Mouse (Mus musculus): Measurements from ENCODE around the gene Igdcc4. TPM values are rescaled to one million over a fixed set of nuclear protein-coding genes. Genes with fewer than 3 reads are reported as not detected.
A peak's percentile ranks its signal among the peaks of the same experiment; 100 is the strongest.

The Igdcc4 gene
- polyA plus RNA-seq, 1 experiment = 0.08 TPM

DNA sequence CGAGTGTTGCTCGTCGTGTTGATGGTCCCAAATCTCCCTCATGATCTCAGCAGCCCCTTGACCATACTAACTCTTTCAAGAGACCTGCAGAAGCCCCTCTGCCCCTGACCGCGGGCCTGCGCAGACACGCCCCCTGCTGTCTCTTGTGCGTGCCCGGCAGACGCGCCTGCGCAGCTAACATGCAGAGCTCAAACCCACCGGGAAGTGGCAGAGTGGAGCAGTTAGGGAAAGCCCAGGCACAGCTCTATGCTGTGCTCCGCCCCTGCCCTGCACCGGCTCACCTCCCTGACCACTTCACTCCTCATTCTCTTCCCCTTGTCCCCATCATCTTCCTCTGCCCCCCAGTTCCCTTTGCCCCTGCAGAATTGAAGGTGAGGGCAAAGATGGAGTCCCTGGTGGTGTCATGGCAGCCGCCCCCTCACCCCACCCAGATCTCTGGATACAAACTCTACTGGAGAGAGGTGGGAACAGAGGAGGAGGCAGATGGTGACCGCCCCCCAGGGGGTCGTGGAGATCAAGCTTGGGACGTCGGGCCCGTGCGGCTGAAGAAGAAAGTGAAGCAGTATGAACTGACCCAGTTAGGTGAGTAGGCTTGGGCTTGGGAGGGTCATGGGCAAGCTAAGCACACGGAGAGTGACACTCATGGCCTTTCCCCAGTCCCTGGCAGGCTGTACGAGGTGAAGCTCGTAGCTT, 27.0 kb downstream of the Igdcc4 start:
- Histone ChIP-seq H3K36me3 (replicated peaks; ENCODE audit: low read length) (no peaks in the 10 kb centered on the region), H3K4me1 (peaks cover 55% of the 10 kb centered on the region), H3K9me3 (no peaks in the 10 kb centered on the region), H3K27me3 (replicated peaks) (peaks cover 56% of the 10 kb centered on the region), H3K4me3 (replicated peaks) (peak overlapping the region; percentile 90)
- TF ChIP-seq GATA1 (IDR thresholded peaks at IDR 0.05; ENCODE audit: borderline replicate concordance, low read length) (no peak), FLI1 (IDR thresholded peaks at IDR 0.05; ENCODE audit: low read length) (no peak)

DNA sequence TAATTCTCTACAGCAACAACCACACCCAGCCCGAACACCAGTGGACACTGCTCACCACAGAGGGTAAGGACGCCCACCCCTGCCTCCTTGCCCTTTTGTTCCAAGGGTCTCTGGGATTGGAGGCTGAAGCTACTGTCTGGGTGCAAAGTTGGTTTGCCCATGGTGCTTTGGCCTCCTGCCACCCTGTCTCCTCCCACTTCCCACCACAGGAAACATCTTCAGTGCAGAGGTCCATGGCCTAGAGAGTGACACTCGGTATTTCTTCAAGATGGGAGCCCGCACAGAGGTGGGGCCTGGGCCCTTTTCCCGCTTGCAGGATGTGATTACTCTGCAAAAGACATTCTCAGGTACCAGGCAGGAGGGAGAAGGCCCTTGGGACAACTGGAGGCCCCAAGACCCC, 30.4 kb downstream of the Igdcc4 start:
- Histone ChIP-seq H3K27me3 (replicated peaks) (peaks cover 50% of the 10 kb centered on the region), H3K9me3 (no peaks in the 10 kb centered on the region), H3K4me3 (replicated peaks) (peak overlapping the region; percentile 68), H3K36me3 (replicated peaks; ENCODE audit: low read length) (no peaks in the 10 kb centered on the region), H3K4me1 (peaks cover 61% of the 10 kb centered on the region)
- TF ChIP-seq FLI1 (IDR thresholded peaks at IDR 0.05; ENCODE audit: low read length) = no peak

- Histone ChIP-seq H3K27me3 (replicated peaks) (peaks cover 49% of the 10 kb centered on the region), H3K36me3 (replicated peaks; ENCODE audit: low read length) (no peaks in the 10 kb centered on the region), H3K4me1 (peaks cover 53% of the 10 kb centered on the region), H3K4me3 (replicated peaks) (peak overlapping the region; percentile 64), H3K9me3 (no peaks in the 10 kb centered on the region)
- no peak for TF ChIP-seq GATA1 (IDR thresholded peaks at IDR 0.05; ENCODE audit: borderline replicate concordance, low read length)
- no peak for TF ChIP-seq FLI1 (IDR thresholded peaks at IDR 0.05; ENCODE audit: low read length)
Measured at GRCm38 (mm10) chr9:65133739-65134138, 32.5 kb downstream of the Igdcc4 start.

DNA sequence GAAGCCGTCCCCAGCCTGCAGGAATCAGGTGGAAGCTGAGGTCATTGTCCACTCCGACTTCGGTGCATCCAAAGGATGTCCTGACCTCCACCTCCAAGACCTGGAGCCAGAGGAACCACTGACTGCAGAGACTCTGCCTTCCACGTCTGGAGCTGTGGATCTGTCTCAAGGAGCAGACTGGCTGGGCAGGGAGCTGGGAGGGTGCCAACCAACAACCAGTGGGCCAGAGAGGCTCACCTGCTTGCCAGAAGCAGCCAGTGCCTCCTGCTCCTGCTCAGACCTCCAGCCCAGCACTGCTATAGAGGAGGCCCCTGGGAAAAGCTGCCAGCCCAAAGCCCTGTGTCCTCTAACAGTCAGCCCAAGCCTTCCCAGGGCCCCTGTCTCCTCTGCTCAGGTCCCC, 33.8 kb downstream of the Igdcc4 start:
- peaks cover 48% of the 10 kb centered on the region for H3K4me1 ChIP-seq
- no peaks in the 10 kb centered on the region for H3K36me3 ChIP-seq (replicated peaks; ENCODE audit: low read length)
- peaks cover 61% of the 10 kb centered on the region for H3K27me3 ChIP-seq (replicated peaks)
- no peak overlapping the region for H3K4me3 ChIP-seq (replicated peaks)
- no peak for TF ChIP-seq FLI1 (IDR thresholded peaks at IDR 0.05; ENCODE audit: low read length)
- TF ChIP-seq GATA1 (IDR thresholded peaks at IDR 0.05; ENCODE audit: borderline replicate concordance, low read length) = no peak
- H3K9me3 ChIP-seq = no peaks in the 10 kb centered on the region

GRCm38 (mm10) chr9:65140491-65140890, 39.2 kb downstream of the Igdcc4 start:
- Histone ChIP-seq H3K4me1 (peaks cover 31% of the 10 kb centered on the region), H3K27me3 (replicated peaks) (peaks cover 90% of the 10 kb centered on the region), H3K4me3 (replicated peaks) (peak overlapping the region; percentile 90), H3K36me3 (replicated peaks; ENCODE audit: low read length) (no peaks in the 10 kb centered on the region), H3K9me3 (no peaks in the 10 kb centered on the region)
- TF ChIP-seq FLI1 (IDR thresholded peaks at IDR 0.05; ENCODE audit: low read length) (no peak), GATA1 (IDR thresholded peaks at IDR 0.05; ENCODE audit: borderline replicate concordance, low read length) (no peak)

DNA sequence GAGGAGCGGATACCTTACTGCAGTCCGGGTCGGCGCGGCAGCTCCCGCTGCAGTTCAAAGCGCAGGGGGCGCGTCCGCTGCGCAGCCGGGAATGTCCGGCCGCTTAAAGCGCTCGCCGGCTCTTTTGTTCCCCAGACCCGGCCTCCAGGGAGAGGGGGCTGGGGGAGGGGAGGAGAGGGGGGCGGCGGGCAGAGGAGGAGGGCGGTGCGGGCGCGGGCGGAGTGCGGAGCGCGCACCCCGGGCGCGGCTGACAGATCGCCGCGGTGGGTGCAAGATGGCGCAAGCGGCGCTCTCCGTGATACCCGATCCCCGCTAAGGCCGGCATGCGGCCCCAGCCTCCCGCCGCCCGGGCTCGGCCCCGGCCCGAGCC, 39.6 kb downstream of the Igdcc4 start, which contains the start of gene Igdcc3:
Gene Igdcc3 (plus strand): TSS at position 254 of the 370 bp plus-strand sequence.
- no peaks in the 10 kb centered on the region for H3K9me3 ChIP-seq
- H3K36me3 ChIP-seq (replicated peaks; ENCODE audit: low read length) = no peaks in the 10 kb centered on the region
- H3K27me3 ChIP-seq (replicated peaks) = peaks cover 90% of the 10 kb centered on the region
- H3K4me3 ChIP-seq (replicated peaks) = peak within 1 kb of the TSS; percentile 90
- H3K4me1 ChIP-seq = peaks cover 31% of the 10 kb centered on the region
- TF ChIP-seq FLI1 (IDR thresholded peaks at IDR 0.05; ENCODE audit: low read length) (no peak), GATA1 (IDR thresholded peaks at IDR 0.05; ENCODE audit: borderline replicate concordance, low read length) (no peak)

GRCm38 (mm10) chr9:65141306-65141975, 40.2 kb downstream of the Igdcc4 start:
- Histone ChIP-seq H3K9me3 (no peaks in the 10 kb centered on the region), H3K4me1 (peaks cover 27% of the 10 kb centered on the region), H3K4me3 (replicated peaks) (peak overlapping the region; percentile 90), H3K27me3 (replicated peaks) (peaks cover 90% of the 10 kb centered on the region), H3K36me3 (replicated peaks; ENCODE audit: low read length) (no peaks in the 10 kb centered on the region)
- TF ChIP-seq GATA1 (IDR thresholded peaks at IDR 0.05; ENCODE audit: borderline replicate concordance, low read length) (no peak), FLI1 (IDR thresholded peaks at IDR 0.05; ENCODE audit: low read length) (no peak)

DNA sequence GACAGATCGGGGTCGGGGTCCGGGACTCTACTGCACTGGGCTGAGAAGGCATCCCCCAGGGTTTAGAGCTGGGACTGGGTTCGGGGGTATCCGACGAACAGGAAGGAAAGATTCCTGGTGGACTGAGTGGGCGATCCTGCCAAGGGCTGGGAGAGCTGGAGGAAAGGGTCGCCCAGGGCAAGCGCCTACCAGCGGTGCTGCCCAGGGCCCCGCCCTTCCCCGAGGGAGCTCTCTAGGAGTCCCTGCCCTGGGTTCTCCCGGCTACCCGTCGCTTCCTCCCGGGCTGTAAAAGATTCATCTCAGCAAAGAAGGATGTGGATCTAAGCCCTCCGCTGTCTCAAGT, 40.7 kb downstream of the Igdcc4 start:
- TF ChIP-seq GATA1 (IDR thresholded peaks at IDR 0.05; ENCODE audit: borderline replicate concordance, low read length) = no peak
- TF ChIP-seq FLI1 (IDR thresholded peaks at IDR 0.05; ENCODE audit: low read length) = no peak
- Histone ChIP-seq H3K9me3 (no peaks in the 10 kb centered on the region), H3K36me3 (replicated peaks; ENCODE audit: low read length) (no peaks in the 10 kb centered on the region), H3K4me3 (replicated peaks) (peak overlapping the region; percentile 90), H3K4me1 (peaks cover 23% of the 10 kb centered on the region), H3K27me3 (replicated peaks) (peaks cover 90% of the 10 kb centered on the region)

GRCm38 (mm10) chr9:65142399-65142798, 41.1 kb downstream of the Igdcc4 start:
- Histone ChIP-seq H3K36me3 (replicated peaks; ENCODE audit: low read length) (no peaks in the 10 kb centered on the region), H3K4me3 (replicated peaks) (no peak overlapping the region), H3K4me1 (peaks cover 23% of the 10 kb centered on the region), H3K27me3 (replicated peaks) (peaks cover 94% of the 10 kb centered on the region), H3K9me3 (no peaks in the 10 kb centered on the region)
- TF ChIP-seq FLI1 (IDR thresholded peaks at IDR 0.05; ENCODE audit: low read length) (no peak), GATA1 (IDR thresholded peaks at IDR 0.05; ENCODE audit: borderline replicate concordance, low read length) (no peak)

GRCm38 (mm10) chr9:65146001-65146400, 44.7 kb downstream of the Igdcc4 start:
- Histone ChIP-seq H3K4me3 (replicated peaks) (no peak overlapping the region), H3K36me3 (replicated peaks; ENCODE audit: low read length) (no peaks in the 10 kb centered on the region), H3K4me1 (peaks cover 15% of the 10 kb centered on the region), H3K27me3 (replicated peaks) (peaks cover 92% of the 10 kb centered on the region), H3K9me3 (no peaks in the 10 kb centered on the region)
- no peak for TF ChIP-seq GATA1 (IDR thresholded peaks at IDR 0.05; ENCODE audit: borderline replicate concordance, low read length)
- TF ChIP-seq FLI1 (IDR thresholded peaks at IDR 0.05; ENCODE audit: low read length) = no peak
